Mouse (Mus musculus): Measurements from ENCODE around the gene Smok3b. TPM values are rescaled to one million over a fixed set of nuclear protein-coding genes. Genes with fewer than 3 reads are reported as not detected.

The Smok3b gene
- polyA plus RNA-seq, 1 experiment, result not detected

DNA sequence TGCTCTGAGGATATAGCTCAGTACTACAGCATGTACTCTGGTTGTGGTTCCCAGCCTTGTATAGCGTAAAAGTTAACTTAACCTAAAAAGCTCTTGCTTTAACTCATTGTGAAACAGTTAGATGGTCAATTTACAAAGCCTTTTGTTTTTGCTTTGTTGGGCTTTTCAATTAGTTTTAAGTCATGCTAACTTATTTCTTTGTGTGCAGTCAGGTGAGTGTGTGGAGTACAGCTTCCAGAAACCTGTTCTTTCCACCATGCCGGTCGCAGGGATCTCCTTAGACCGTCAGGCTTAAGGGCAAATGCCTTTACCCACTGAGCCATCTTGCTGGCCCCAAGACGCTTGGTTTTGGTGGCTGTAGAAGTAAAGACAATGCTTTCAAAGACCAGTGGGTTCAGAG lies 69.5 kb downstream of the Smok3b start:
- TF ChIP-seq TAL1 (IDR thresholded peaks at IDR 0.05; ENCODE audit: low read length) (no peak), GATA1 (IDR thresholded peaks at IDR 0.05; ENCODE audit: low read length) (no peak)
- Histone ChIP-seq H3K9me3 (ENCODE audit: control insufficient read depth, low read length) (no peaks in the 10 kb centered on the region), H3K36me3 (ENCODE audit: control insufficient read depth) (peaks cover 40% of the 10 kb centered on the region), H3K4me1 (ENCODE audit: control insufficient read depth) (peaks cover 22% of the 10 kb centered on the region), H3K4me3 (replicated peaks) (no peak overlapping the region), H3K27me3 (ENCODE audit: control insufficient read depth) (no peaks in the 10 kb centered on the region)

DNA sequence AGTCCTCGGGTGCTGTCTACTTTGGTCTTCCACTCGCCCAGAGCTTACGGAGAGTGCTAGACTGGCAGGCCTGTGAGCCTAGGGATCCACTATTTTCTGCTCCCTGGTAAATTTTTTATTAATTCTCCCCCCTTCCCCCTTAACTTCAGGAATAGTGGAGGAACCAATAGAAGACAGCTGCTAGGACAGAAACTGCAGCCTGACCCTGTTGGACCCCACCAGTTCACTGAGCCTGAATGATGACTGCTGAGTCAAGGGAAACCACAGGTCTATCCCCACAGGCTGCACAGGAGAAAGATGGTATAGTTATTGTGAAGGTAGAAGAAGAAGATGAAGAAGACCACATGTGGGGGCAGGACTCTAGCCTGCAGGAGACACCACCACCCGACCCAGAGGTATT lies 71.5 kb downstream of the Smok3b start:
- Histone ChIP-seq H3K36me3 (ENCODE audit: control insufficient read depth) (peaks cover 57% of the 10 kb centered on the region), H3K27me3 (ENCODE audit: control insufficient read depth) (no peaks in the 10 kb centered on the region), H3K4me3 (replicated peaks) (no peak overlapping the region), H3K9me3 (ENCODE audit: control insufficient read depth, low read length) (no peaks in the 10 kb centered on the region), H3K4me1 (ENCODE audit: control insufficient read depth) (peaks cover 14% of the 10 kb centered on the region)
- TF ChIP-seq GATA1 (IDR thresholded peaks at IDR 0.05; ENCODE audit: low read length) (no peak), TAL1 (IDR thresholded peaks at IDR 0.05; ENCODE audit: low read length) (no peak)

DNA sequence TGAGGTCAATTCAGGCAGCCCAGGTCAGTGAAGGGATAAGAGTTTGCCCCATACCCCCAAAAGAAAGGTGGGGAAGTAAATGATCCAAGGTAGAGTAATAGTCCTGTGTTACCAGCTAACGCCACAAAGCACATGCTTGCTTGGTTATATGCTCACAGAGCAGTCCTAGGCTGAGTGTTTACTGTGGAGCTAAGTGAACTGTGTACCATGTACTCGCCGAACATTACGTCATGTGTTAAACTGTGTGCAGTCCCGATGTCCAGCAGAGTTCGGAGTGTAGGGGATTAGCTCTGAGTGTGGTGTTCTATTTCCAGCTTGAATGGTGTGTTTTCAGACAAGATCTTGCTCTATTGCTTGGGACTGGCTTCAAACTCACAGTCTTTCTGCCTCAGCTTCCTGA lies 73.2 kb downstream of the Smok3b start:
- Histone ChIP-seq H3K36me3 (ENCODE audit: control insufficient read depth) (peaks cover 63% of the 10 kb centered on the region), H3K27me3 (ENCODE audit: control insufficient read depth) (no peaks in the 10 kb centered on the region), H3K4me1 (ENCODE audit: control insufficient read depth) (no peaks in the 10 kb centered on the region), H3K4me3 (replicated peaks) (no peak overlapping the region), H3K9me3 (ENCODE audit: control insufficient read depth, low read length) (no peaks in the 10 kb centered on the region)
- TF ChIP-seq GATA1 (IDR thresholded peaks at IDR 0.05; ENCODE audit: low read length) (no peak), TAL1 (IDR thresholded peaks at IDR 0.05; ENCODE audit: low read length) (no peak)

Other genes with a start within 250 kb of the Smok3b start
- gene Ppp1r35, start 242.6 kb upstream of the Smok3b start, polyA plus RNA-seq (2012), result 16.1 TPM in 2 replicates
- gene Mepce, start 233.8 kb upstream of the Smok3b start, polyA plus RNA-seq (2012), result 17.1 and 18.2 TPM in 2 replicates
- gene Zcwpw1, start 233.6 kb upstream of the Smok3b start, polyA plus RNA-seq (2012), result 0.04 and 0.05 TPM in 2 replicates
- 0.03 TPM in 1 of 2 replicates, not detected in the other for gene Pilra, start 185.1 kb upstream of the Smok3b start, polyA plus RNA-seq (2012)
- 0.05 TPM in 1 of 2 replicates, not detected in the other for gene Pilrb1, start 163.3 kb upstream of the Smok3b start, polyA plus RNA-seq (2012)
- gene Pilrb2, start 149.6 kb upstream of the Smok3b start, polyA plus RNA-seq (2012), result not detected in 2 replicates
- gene Cyp3a13, start 99.8 kb upstream of the Smok3b start, polyA plus RNA-seq (2012), result not detected in 2 replicates
- not detected in 2 replicates for gene Gjc3, start 58.3 kb upstream of the Smok3b start, polyA plus RNA-seq (2012)
- gene Azgp1, start 39.9 kb upstream of the Smok3b start, polyA plus RNA-seq (2012), result not detected in 2 replicates
- 0.02 TPM in 1 of 2 replicates, not detected in the other for gene Smok3a, start 168 bp upstream of the Smok3b start, polyA plus RNA-seq (2012)
- gene Smok3c, start 31.8 kb downstream of the Smok3b start, polyA plus RNA-seq (2012), result not detected in 2 replicates
- 0.01 and 0.02 TPM in 2 replicates for gene Zkscan1, start 63.7 kb downstream of the Smok3b start, polyA plus RNA-seq (2012)
- 0.10 and 0.11 TPM in 2 replicates for gene Zscan21, start 95.5 kb downstream of the Smok3b start, polyA plus RNA-seq (2012)
- gene Zfp113, start 134.3 kb downstream of the Smok3b start, polyA plus RNA-seq (2012), result 0.01 and 0.04 TPM in 2 replicates
- gene Cops6, start 139.6 kb downstream of the Smok3b start, polyA plus RNA-seq (2012), result 8.2 and 11.5 TPM in 2 replicates
- 1.1 and 1.7 TPM in 2 replicates for gene Ap4m1, start 150.6 kb downstream of the Smok3b start, polyA plus RNA-seq (2012)
- gene Mcm7, start 151.0 kb downstream of the Smok3b start, polyA plus RNA-seq (2012), result 7.1 and 11.5 TPM in 2 replicates
- gene Taf6, start 166.0 kb downstream of the Smok3b start, polyA plus RNA-seq (2012), result 2.8 and 3.9 TPM in 2 replicates
- 0.28 and 0.30 TPM in 2 replicates for gene Cnpy4, start 166.1 kb downstream of the Smok3b start, polyA plus RNA-seq (2012)
- 0.12 and 0.31 TPM in 2 replicates for gene Mblac1, start 172.9 kb downstream of the Smok3b start, polyA plus RNA-seq (2012)
- not detected in 2 replicates for gene Nxpe5, start 204.5 kb downstream of the Smok3b start, polyA plus RNA-seq (2012)
- 2.2 and 2.3 TPM in 2 replicates for gene Lamtor4, start 234.1 kb downstream of the Smok3b start, polyA plus RNA-seq (2012)
- 2.4 and 2.9 TPM in 2 replicates for gene BC037034, start 242.6 kb downstream of the Smok3b start, polyA plus RNA-seq (2012)